Mouse (Mus musculus): ENCODE results near the gene Cav1. TPM values are rescaled to one million over a fixed set of nuclear protein-coding genes. Genes with fewer than 3 reads are reported as not detected.

Cav1 gene
- polyA plus RNA-seq, 1 experiment from 2014 or later: 127 TPM

GRCm38 (mm10) chr6:17387991-17388710 lies 82.0 kb downstream of the Cav1 start:
- no peaks in the 10 kb centered on the region for H3K27me3 ChIP-seq (ENCODE audit: insufficient read depth, low read length)
- H3K9ac ChIP-seq (replicated peaks; ENCODE audit: low read length): no peak overlapping the region
- no peak overlapping the region for H3K27ac ChIP-seq (ENCODE audit: low read length)
- H3K4me2 ChIP-seq (replicated peaks; ENCODE audit: low read depth, low read length): no peak overlapping the region
- H3K9me3 ChIP-seq (ENCODE audit: low read length): no peaks in the 10 kb centered on the region
- no peaks in the 10 kb centered on the region for H3K36me3 ChIP-seq (ENCODE audit: insufficient read depth, low read length)
- H3K4me1 ChIP-seq (ENCODE audit: insufficient read depth, low read length): no peaks in the 10 kb centered on the region
- no peak for ATAC-seq (ENCODE audit: low FRiP score, low TSS enrichment)
- 72% methylated on average over 2 of the region's 2 CpGs for WGBS
- no peak overlapping the region for H3K4me3 ChIP-seq (ENCODE audit: low read length)

Other genes with a start within 250 kb of the Cav1 start
- gene Tes, start 241.2 kb upstream of the Cav1 start, polyA plus RNA-seq (2015; fragmentation: Nextera tagmentation; extraction: Ambion mirVana): 77.5 and 82.6 TPM in 2 replicates
- gene Cav2, start 25.1 kb upstream of the Cav1 start, polyA plus RNA-seq (2015; fragmentation: Nextera tagmentation; extraction: Ambion mirVana): 38.1 and 40.9 TPM in 2 replicates
- 18.5 and 20.5 TPM in 2 replicates for gene Met, start 157.5 kb downstream of the Cav1 start, polyA plus RNA-seq (2015; fragmentation: Nextera tagmentation; extraction: Ambion mirVana)